Mouse (Mus musculus) cerebellum, adult 2 months (tissue): ENCODE data around the gene Hs3st3b1. TPM values are rescaled to one million over a fixed set of nuclear protein-coding genes. Genes with fewer than 3 reads are reported as not detected.

Source experiments
- DNase-seq, 2 experiments: peaks; one replicate each; pipeline ENCODE4 v3.0.0; 2021
- H3K27ac ChIP-seq: fragments of 200-500 bp; 2 replicates; pipeline ENCODE4 v1.5.1; 2012; ENCODE audit warnings: low read length, control low read depth, inconsistent platforms; ENCODE audit not compliant: insufficient read depth
- H3K27me3 ChIP-seq: fragments of 200-500 bp; 2 replicates; pipeline ENCODE4 v1.6.1; 2012; ENCODE audit warnings: inconsistent platforms, mild to moderate bottlenecking, low read length, moderate library complexity; ENCODE audit not compliant: control insufficient read depth, insufficient read depth
- H3K4me1 ChIP-seq: fragments of 200-500 bp; 2 replicates; pipeline ENCODE4 v1.6.1; 2011; ENCODE audit warnings: low read length; ENCODE audit not compliant: control insufficient read depth, insufficient read depth
- H3K4me3 ChIP-seq: fragments of 200-500 bp; replicated peaks from 2 replicates; pipeline ENCODE3; 2011; ENCODE audit warnings: mild to moderate bottlenecking, low read depth, low read length, control low read depth; ENCODE audit not compliant: insufficient read depth
- CTCF ChIP-seq: fragments of 200-500 bp; IDR thresholded peaks from 2 replicates; pipeline ENCODE4 v1.5.1; 2011; ENCODE audit warnings: low read depth, mild to moderate bottlenecking, control low read depth, low read length, moderate library complexity, borderline replicate concordance; ENCODE audit not compliant: insufficient read depth
- POLR2A ChIP-seq: fragments of 200-500 bp; IDR thresholded peaks from 2 replicates; pipeline ENCODE4 v1.6.1; 2011; ENCODE audit warnings: low read length, control low read depth, borderline replicate concordance; ENCODE audit not compliant: insufficient read depth
- WGBS: fragments of 180-500 bp; shearing (Covaris S2); methylation state at CpG from one replicate; pipeline ENCODE4 v1.1.7; 2018; 5-methylcytosine and 5-hydroxymethylcytosine counted together
- polyA plus RNA-seq: library from polyadenylated mRNA; depleted of rRNA; stranded (reverse); fragments of >200 nt; gene quantifications from 2 replicates; pipeline ENCODE4 v1.2.3, GENCODE M21; 2012

Gene Hs3st3b1
- polyA plus RNA-seq, 1 experiment, result 1.2 TPM

- WGBS, result 61% methylated on average over 4 of the region's 4 CpGs
- DNase-seq, result no peak
- no peak overlapping the region for H3K4me3 ChIP-seq
- TF ChIP-seq POLR2A, result no peak
- TF ChIP-seq CTCF, result 0 out of 2 replicates have a peak, but pooled peaks have one; percentile 5
- no peak overlapping the region for H3K27ac ChIP-seq
- H3K27me3 ChIP-seq, result no peaks in the 10 kb centered on the region
- H3K4me1 ChIP-seq, result peaks cover under 1% of the 10 kb centered on the region; the same call in 1 of the 2 replicates
Measured at GRCm38 (mm10) chr11:63957207-63957606, 35.1 kb upstream of the Hs3st3b1 start.

- 38% methylated on average over 7 of the region's 7 CpGs for WGBS
- no peak for DNase-seq
- TF ChIP-seq CTCF (no peak), POLR2A (no peak)
Measured at GRCm38 (mm10) chr11:63956748-63957147, 34.7 kb upstream of the Hs3st3b1 start.

GRCm38 (mm10) chr11:63953887-63954286 lies 31.8 kb upstream of the Hs3st3b1 start:
- Histone ChIP-seq H3K27me3 (no peaks in the 10 kb centered on the region; the same call in 1 of the 2 replicates), H3K27ac (no peak overlapping the region), H3K4me3 (no peak overlapping the region), H3K4me1 (peaks cover 4% of the 10 kb centered on the region; the same call in 1 of the 2 replicates)
- no peak for DNase-seq
- 90% methylated on average over 2 of the region's 2 CpGs for WGBS
- TF ChIP-seq CTCF (no peak), POLR2A (no peak)

More at GRCm38 (mm10) chr11:63956748-63957147, 34.7 kb upstream of the Hs3st3b1 start:
- peaks cover 4% of the 10 kb centered on the region; the same call in 1 of the 2 replicates for H3K4me1 ChIP-seq
- H3K27me3 ChIP-seq, result no peaks in the 10 kb centered on the region
- no peak overlapping the region for H3K4me3 ChIP-seq
- no peak overlapping the region for H3K27ac ChIP-seq

GRCm38 (mm10) chr11:63952743-63953191 lies 30.7 kb upstream of the Hs3st3b1 start:
- no peaks in the 10 kb centered on the region; the same call in 1 of the 2 replicates for H3K27me3 ChIP-seq
- H3K4me3 ChIP-seq, result no peak overlapping the region
- no peak overlapping the region for H3K27ac ChIP-seq
- no peak for DNase-seq
- peaks cover 4% of the 10 kb centered on the region; the same call in 1 of the 2 replicates for H3K4me1 ChIP-seq
- 50% methylated on average over 4 of the region's 4 CpGs for WGBS
- TF ChIP-seq POLR2A (no peak), CTCF (no peak)

GRCm38 (mm10) chr11:63951831-63952631 lies 29.9 kb upstream of the Hs3st3b1 start:
- 5% methylated on average over 19 of the region's 19 CpGs for WGBS
- peak in 1 of 2 experiments; percentile 8 for DNase-seq
- no peak for TF ChIP-seq POLR2A
- no peak for TF ChIP-seq CTCF
- no peaks in the 10 kb centered on the region; the same call in 1 of the 2 replicates for H3K27me3 ChIP-seq
- H3K27ac ChIP-seq, result no peak overlapping the region
- H3K4me1 ChIP-seq, result peaks cover 4% of the 10 kb centered on the region; the same call in 1 of the 2 replicates
- peak overlapping the region; percentile 34 for H3K4me3 ChIP-seq

- no peak overlapping the region for H3K4me3 ChIP-seq
- no peaks in the 10 kb centered on the region; the same call in 1 of the 2 replicates for H3K27me3 ChIP-seq
- DNase-seq, result no peak
- no peak for TF ChIP-seq CTCF
- TF ChIP-seq POLR2A, result no peak
- peaks cover 12% of the 10 kb centered on the region for H3K4me1 ChIP-seq
- no peak overlapping the region for H3K27ac ChIP-seq
- WGBS, result 85% methylated on average over 11 of the region's 11 CpGs
Measured at GRCm38 (mm10) chr11:63948371-63948770, 26.3 kb upstream of the Hs3st3b1 start.

GRCm38 (mm10) chr11:63947024-63947423 lies 24.9 kb upstream of the Hs3st3b1 start:
- Histone ChIP-seq H3K4me1 (peaks cover 11% of the 10 kb centered on the region), H3K27ac (no peak overlapping the region), H3K27me3 (no peaks in the 10 kb centered on the region; the same call in 1 of the 2 replicates), H3K4me3 (no peak overlapping the region)
- TF ChIP-seq POLR2A, result no peak
- TF ChIP-seq CTCF, result no peak
- 67% methylated on average over 2 of the region's 2 CpGs for WGBS
- peak in 1 of 2 experiments; percentile 34 for DNase-seq

GRCm38 (mm10) chr11:63943947-63944346 lies 21.9 kb upstream of the Hs3st3b1 start:
- DNase-seq, result no peak
- Histone ChIP-seq H3K4me3 (no peak overlapping the region), H3K27ac (no peak overlapping the region), H3K4me1 (peaks cover 9% of the 10 kb centered on the region), H3K27me3 (no peaks in the 10 kb centered on the region; the same call in 1 of the 2 replicates)
- TF ChIP-seq POLR2A, result no peak
- no peak for TF ChIP-seq CTCF
- 50% methylated on average over 3 of the region's 3 CpGs for WGBS
